Mouse (Mus musculus) induced T-regulatory cell, adult 2 months (primary cell): ENCODE data around the gene Sae1.
A peak's percentile ranks its signal among the peaks of the same experiment; 100 is the strongest.

Experiments used
- DNase-seq: peaks from one replicate; pipeline ENCODE4 v3.0.0-alpha.2; 2012; ENCODE audit warnings: low read depth

Gene Sae1

DNA sequence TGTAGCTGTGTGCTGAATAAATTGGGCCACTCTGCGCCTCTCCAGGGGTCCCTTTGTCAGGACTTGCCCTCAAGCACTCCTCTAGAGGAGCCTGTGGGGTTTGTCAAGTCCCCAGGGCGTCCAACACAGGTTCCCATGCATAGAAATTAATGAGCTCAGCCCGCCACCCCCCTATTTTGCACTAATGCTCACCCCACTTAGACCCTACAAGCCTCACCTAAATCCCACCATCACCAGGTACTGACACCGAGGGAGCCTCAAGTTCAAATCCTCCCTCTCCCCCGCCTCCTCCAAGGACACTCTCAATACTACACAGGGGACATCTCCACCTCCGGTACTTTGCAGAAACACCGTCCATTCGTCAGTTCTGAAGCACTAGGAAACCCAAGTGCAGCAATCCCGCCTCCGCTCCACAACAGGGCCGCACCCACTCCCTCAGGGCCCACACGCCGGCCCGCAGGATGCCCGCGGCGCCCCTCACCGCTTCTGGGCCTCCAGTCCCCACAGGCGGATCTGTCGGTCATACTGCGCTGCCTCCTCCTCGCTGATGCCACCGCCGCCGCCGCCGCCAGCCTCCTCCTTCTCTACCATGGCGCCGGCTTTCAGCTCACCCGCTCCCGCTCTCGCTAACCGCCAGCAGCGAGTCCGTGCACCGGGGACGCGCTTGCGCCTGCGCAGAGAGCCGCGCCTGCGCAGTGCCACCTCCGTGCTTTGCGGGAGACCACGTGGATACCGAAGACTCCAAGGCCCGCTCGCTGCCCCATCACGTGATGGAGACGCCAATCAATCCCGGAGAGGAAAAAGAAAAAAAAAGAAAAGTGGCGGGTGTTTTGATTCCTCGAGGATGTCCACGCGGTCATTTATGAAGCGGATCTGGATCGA is at the start of gene Sae1:
Gene Sae1, minus strand, starts transcription at position 647 of the 882 bp plus-strand sequence.
- peak; percentile 96 for DNase-seq

GRCm38 (mm10) chr7:16435088-16435487 is 47.5 kb upstream of the Sae1 start:
- DNase-seq, result no peak

- DNase-seq, result no peak
Observed at GRCm38 (mm10) chr7:16433352-16433971, 45.9 kb upstream of the Sae1 start.

DNA sequence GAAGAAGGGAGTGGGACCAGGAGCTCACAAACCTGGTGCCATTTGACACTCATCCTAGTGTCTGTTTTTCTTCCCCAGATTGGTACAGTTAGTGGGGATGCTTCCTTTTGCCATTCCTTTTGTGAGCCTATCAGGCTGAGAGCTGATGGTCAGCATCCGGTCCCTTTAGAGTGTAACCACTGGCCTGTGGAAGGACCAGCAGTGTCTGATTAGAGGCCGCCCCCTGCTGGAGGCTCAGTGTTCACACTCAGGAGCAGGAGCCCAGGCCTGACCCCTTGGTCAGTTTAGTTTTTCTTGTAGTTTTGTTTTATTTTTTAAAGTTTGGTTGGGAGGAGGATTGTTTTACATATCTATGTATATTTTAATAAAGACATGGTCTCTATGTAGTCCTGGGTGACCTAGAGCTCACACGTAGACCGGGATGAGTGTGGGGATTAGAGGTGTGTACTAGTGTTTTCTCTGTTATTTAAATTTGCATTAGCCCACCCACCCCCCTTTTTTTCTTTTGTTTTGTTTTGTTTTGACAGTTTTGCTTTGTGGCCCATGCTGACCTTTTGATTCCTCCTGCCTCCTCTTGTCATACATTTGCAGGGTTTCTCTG is 38.6 kb upstream of the Sae1 start:
- DNase-seq, result peak; percentile 78

GRCm38 (mm10) chr7:16425721-16426120 is 38.1 kb upstream of the Sae1 start:
- DNase-seq, result no peak

GRCm38 (mm10) chr7:16423731-16424130 is 36.1 kb upstream of the Sae1 start:
- no peak for DNase-seq

DNA sequence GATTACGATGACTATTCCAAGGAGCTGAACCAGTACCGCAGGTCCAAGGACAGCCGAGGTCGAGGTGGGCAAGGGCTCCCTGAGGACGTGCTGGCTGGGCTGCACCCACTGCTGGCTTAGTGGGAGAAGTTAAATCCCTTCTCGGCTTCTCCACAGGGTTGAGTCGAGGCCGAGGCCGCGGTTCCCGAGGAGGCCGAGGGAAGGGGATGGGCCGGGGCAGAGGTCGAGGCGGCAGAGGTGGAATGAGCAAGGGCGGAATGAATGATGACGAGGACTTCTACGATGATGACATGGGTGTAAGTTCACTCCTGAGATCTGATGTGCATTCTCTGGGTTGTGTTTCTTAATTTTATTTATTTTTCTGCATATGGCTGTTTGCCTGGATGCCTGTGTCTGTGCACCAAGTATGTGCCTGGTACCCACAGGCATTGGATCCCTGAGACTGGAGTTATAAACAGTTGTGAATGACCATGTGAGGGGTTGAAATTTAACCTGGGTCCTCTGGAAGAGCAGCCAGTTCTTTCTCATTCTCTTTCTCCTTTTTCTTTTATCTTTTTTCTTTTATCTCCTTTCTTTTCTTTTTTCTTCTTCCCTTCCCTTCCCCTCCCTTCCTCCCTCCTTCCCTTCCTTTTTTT is 34.7 kb upstream of the Sae1 start:
- DNase-seq, result no peak

GRCm38 (mm10) chr7:16420493-16421118 is 33.0 kb upstream of the Sae1 start:
- DNase-seq, result no peak

DNA sequence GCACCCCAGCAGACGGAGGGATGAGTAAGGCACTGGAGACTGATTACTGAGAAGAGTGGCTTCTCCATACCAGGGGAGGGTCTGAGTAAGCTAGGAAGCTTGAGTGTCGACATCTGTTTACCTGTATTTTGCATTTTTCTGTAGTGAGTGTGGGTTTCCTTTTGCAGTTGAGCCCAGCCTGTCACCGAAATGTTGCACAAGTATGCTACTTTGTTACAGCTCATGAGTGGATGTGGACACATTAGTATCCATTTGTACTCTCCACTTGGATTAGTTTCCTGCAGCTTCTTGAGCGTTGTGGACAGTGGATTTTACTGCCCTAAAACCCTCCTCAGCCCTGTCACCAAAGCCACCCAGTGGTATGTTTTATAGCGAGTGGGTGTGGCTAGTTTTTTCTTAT is 31.1 kb upstream of the Sae1 start:
- DNase-seq, result peak; percentile 39

DNA sequence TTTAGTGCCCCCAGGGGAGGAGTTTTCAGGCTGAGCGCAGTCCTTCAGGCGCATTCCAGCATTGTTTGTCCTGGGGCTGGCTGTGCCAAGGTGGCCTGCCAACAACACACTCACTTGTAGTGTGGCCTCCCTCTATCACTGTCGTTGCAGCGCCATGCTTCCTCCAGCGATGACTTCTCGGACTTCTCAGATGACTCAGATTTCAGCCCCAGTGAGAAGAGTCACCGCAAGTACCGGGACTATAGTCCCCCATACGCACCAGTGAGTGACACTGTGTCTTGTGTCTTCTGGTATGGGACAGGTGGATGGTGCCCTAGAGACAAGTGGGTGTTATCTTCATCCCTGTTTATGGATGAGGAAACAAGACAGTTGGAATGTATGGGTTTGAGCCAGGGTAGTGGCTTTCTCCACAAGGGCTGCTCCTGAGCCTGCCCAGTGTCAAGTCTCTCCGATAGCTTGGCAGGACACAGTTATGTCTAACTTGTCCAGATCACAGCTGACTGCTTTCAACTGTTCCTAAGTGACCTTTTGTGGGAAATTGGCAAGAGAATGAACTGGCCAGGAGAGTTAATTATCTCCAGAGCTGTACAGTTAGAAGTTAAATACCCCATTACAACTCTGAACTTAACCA is 29.6 kb upstream of the Sae1 start:
- DNase-seq, result no peak

GRCm38 (mm10) chr7:16415426-16415825 is 27.8 kb upstream of the Sae1 start:
- no peak for DNase-seq

DNA sequence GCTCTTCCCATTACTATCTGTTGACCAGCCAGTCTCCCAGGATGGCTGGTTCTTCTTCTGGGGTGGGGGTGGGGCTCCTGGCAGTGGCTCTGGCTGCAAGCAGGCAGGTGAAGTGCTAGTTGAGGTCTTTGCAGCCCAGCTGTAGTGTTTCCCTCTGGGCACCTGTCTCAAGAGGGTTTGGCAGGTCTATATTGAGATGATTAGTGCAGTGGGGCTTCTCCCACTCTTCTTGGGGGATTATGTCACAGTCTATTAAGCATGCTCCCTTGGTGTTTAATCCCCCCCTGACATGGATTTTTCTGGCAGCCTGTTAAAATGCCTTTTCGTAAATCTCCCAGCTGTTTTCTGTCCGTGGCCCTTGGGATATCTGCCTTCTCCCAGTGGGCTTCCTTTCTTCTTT is 25.3 kb upstream of the Sae1 start:
- DNase-seq, result no peak

- no peak for DNase-seq
Observed at GRCm38 (mm10) chr7:16412220-16412896, 24.8 kb upstream of the Sae1 start.

DNA sequence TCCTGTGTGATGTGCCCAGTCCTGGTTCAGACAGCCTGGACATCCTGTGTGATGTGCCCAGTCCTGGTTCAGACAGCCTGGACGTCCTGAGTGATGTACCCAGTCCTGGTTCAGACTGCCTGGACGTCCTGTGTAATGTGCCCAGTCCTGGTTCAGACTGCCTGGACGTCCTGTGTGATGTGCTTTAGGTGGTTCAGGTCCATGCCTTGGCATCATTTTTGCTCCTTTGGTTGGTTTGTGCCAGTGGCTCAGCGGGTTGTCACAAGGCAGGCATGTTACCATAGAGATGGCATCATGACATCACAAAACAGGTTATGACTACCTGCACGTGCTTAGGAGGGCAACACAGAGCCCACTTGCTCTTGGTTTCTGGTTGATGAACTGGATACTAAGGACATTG is 23.5 kb upstream of the Sae1 start:
- DNase-seq, result no peak

DNA sequence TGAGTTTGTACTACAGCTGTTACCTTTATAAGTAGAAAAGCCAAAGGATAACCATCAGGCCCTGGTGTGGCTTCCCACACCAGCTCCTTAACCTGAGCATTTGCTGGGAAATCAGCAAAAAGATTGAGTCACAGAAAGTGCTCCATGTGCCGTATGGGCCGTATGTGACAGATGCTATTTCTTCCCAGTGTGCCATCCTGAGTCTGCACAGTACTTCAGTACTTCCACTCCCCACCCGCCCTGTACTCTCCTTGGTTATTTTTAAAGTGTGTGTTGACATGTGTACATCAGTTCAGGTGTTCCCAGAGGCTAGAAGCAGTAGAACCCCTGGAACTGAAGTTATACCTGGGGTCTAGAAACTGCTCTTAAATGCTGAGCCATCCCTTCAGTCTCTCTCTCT is 19.4 kb upstream of the Sae1 start:
- no peak for DNase-seq

GRCm38 (mm10) chr7:16405516-16406351 is 18.1 kb upstream of the Sae1 start:
- DNase-seq, result peak; percentile 89

DNA sequence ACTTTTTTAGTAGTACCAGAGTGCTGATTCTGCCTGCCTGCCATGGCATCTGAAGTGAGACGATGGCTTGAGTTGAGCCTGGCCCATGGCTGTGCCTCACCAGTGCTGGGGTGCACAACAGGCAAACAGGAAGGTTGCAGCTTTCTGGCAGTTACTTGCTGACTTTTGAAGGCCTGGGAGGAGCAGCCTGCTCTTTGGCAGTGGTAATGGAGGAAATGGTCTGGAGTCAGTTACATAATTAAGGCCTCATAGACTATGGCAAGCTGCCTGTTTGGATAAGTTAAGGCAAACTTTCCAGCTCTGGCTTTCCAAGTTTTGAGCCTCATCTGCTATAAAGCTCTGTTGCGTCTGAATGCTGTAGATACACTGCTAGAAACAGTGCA is 17.5 kb upstream of the Sae1 start:
- DNase-seq, result no peak

GRCm38 (mm10) chr7:16404315-16405072 is 16.9 kb upstream of the Sae1 start:
- no peak for DNase-seq
